Mouse (Mus musculus) thymus, adult 2 months (tissue): ENCODE results near the gene Col9a3.

Experiments
- CTCF ChIP-seq: fragments of 200-500 bp; IDR thresholded peaks from 2 replicates; pipeline ENCODE4 v1.5.1; 2012; ENCODE audit warnings: mild to moderate bottlenecking, control low read depth, low read length, moderate library complexity, borderline replicate concordance; ENCODE audit not compliant: control insufficient read depth, poor library complexity, insufficient read depth; ENCODE audit errors: extremely low read depth
- POLR2A ChIP-seq: fragments of 200-500 bp; IDR thresholded peaks from 2 replicates; pipeline ENCODE4 v1.6.1; 2012; ENCODE audit warnings: mild to moderate bottlenecking, low read length, control low read depth, moderate library complexity; ENCODE audit not compliant: control insufficient read depth, poor library complexity, insufficient read depth; ENCODE audit errors: extremely low read depth

DNA sequence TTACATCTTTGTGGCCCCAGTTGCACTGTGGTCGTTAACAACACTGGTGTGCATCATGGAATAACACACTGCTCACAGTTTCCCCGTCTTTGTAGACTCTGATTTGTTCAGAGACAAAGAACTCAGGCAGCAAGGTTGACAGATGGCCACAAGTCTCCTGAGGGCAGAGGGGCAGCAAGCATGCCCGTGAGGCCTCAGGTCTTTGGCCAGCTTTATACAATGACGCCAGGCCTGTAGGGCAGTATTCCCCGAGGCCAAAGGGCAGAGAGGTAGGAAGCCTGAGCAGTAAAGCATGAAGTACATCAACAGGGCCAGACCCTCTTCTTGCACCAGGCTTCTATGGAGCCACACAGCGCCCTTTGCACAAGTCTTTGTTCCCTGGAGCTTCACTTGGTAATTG is 57.6 kb downstream of the Col9a3 start:
- TF ChIP-seq CTCF (no peak), POLR2A (no peak)
